In the genomic region with DNA sequence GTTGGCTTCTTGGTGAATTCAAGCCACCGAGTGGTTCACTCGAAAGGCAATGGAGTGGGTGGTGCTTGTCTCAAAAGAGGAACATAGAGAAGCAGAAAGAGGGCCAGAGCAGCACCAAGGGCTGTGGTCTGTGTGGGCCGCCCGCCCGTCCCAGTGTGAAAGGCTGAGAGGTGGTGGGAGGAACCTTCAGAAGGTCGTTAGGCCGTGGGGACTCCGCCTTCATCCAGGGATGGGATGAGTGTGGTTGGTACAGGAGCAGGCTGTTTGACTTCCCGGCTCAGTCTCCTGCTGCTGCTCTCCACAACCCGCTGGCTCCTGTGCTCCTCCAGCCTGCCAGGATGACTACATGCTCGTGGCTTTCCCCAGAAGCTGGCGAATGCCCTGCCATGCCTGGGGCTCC, we compare ENCODE assay signal across 17 mouse cellular contexts. TPM values are rescaled to one million over a fixed set of nuclear protein-coding genes. Genes with fewer than 3 reads are reported as not detected.
DNase-seq lines count a peak whose midpoint lies in the region; ATAC-seq and TF ChIP-seq lines count a peak whose summit lies in the region.
"Had no signal": no experiment of that assay in that cellular context is flagged by ENCODE, and none has a peak within 500 bp of the region (broad histone marks: within the 10 kb centered on the region; RNA-seq: fewer than 3 reads in every experiment).

No protein-coding gene starts in this region.

- H3K27ac ChIP-seq in liver, embryonic 15.5 days (replicated peaks): peak overlapping the region; percentile 55; the same call in 1 of the 2 replicates
- no peak overlapping the region for H3K27ac ChIP-seq in midbrain, embryonic 16.5 days (ENCODE audit: low read length)
- H3K27ac ChIP-seq: embryonic facial prominence, embryonic 13.5 days; forebrain, embryonic 15.5 days; midbrain, embryonic 12.5 days; neural tube, embryonic 13.5 days had no signal

- H3K4me2 ChIP-seq in liver, embryonic 15.5 days: no peak overlapping the region
- H3K4me2 ChIP-seq in midbrain, embryonic 16.5 days (ENCODE audit: low read length): no peak overlapping the region
- H3K4me2 ChIP-seq: embryonic facial prominence, embryonic 13.5 days; forebrain, embryonic 15.5 days; midbrain, embryonic 12.5 days; neural tube, embryonic 13.5 days had no signal

- H3K4me3 ChIP-seq in lung, adult 2 months (replicated peaks; ENCODE audit: extremely low read depth, low read depth, low read length): no peak overlapping the region
- no peak overlapping the region for H3K4me3 ChIP-seq in liver, embryonic 15.5 days (replicated peaks)
- no peak overlapping the region for H3K4me3 ChIP-seq in midbrain, embryonic 16.5 days (ENCODE audit: low read depth, low read length)
- H3K4me3 ChIP-seq: embryonic facial prominence, embryonic 13.5 days; forebrain, embryonic 15.5 days; midbrain, embryonic 12.5 days; neural tube, embryonic 13.5 days had no signal

- peaks cover 51% of the 10 kb centered on the region for H3K36me3 ChIP-seq in liver, embryonic 15.5 days (replicated peaks)
- H3K36me3 ChIP-seq in midbrain, embryonic 16.5 days (ENCODE audit: control insufficient read depth, insufficient read depth, low read length): no peaks in the 10 kb centered on the region

- no peak overlapping the region for H3K9ac ChIP-seq in liver, embryonic 15.5 days
- no peak overlapping the region for H3K9ac ChIP-seq in midbrain, embryonic 16.5 days (ENCODE audit: low read depth, low read length)
- H3K9ac ChIP-seq: embryonic facial prominence, embryonic 13.5 days; forebrain, embryonic 15.5 days; midbrain, embryonic 12.5 days; neural tube, embryonic 13.5 days had no signal

- H3K4me1 ChIP-seq in lung, adult 2 months (ENCODE audit: control insufficient read depth, insufficient read depth, low read length): no peaks in the 10 kb centered on the region
- H3K4me1 ChIP-seq in liver, embryonic 15.5 days (replicated peaks): peaks cover 27% of the 10 kb centered on the region
- H3K4me1 ChIP-seq in midbrain, embryonic 16.5 days (ENCODE audit: control insufficient read depth, insufficient read depth, low read length): no peaks in the 10 kb centered on the region
- H3K4me1 ChIP-seq: embryonic facial prominence, embryonic 13.5 days; forebrain, embryonic 15.5 days; midbrain, embryonic 12.5 days; neural tube, embryonic 13.5 days had no signal

- H3K27me3 ChIP-seq in liver, embryonic 15.5 days: no peaks in the 10 kb centered on the region
- no peaks in the 10 kb centered on the region for H3K27me3 ChIP-seq in midbrain, embryonic 16.5 days (ENCODE audit: control insufficient read depth, insufficient read depth, low read depth, low read length)
- H3K27me3 ChIP-seq: embryonic facial prominence, embryonic 13.5 days; forebrain, embryonic 15.5 days; midbrain, embryonic 12.5 days; neural tube, embryonic 13.5 days had no signal

- 75% methylated on average over 12 of the region's 12 CpGs for WGBS in lung, adult 2 months
- 52% methylated on average over 12 of the region's 12 CpGs for WGBS in liver, embryonic 15.5 days (ENCODE audit: insufficient replicate concordance)
- 82% methylated on average over 12 of the region's 12 CpGs for WGBS in midbrain, embryonic 16.5 days

- no peak for TF ChIP-seq POLR2A in lung, adult 2 months (IDR thresholded peaks at IDR 0.05; ENCODE audit: borderline replicate concordance, extremely low read depth, low read depth, low read length)

- no peak for TF ChIP-seq CTCF in lung, adult 2 months (IDR thresholded peaks at IDR 0.05; ENCODE audit: insufficient read depth, low read length)

- ATAC-seq in liver, embryonic 15.5 days (ENCODE audit: insufficient read depth): no peak; the same call in 1 of the 2 replicates
- ATAC-seq in megakaryocyte-erythroid progenitor cell, adult 5-6 weeks (replicated peaks; ENCODE audit: low FRiP score, low TSS enrichment, poor library complexity, severe bottlenecking): peak; percentile 37
- no peak for ATAC-seq in midbrain, embryonic 16.5 days
- ATAC-seq: CD4-positive, CD25-positive, alpha-beta regulatory T cell, adult 4 months; forebrain, embryonic 15.5 days had no signal

- H3K9me3 ChIP-seq in liver, embryonic 15.5 days (replicated peaks): no peaks in the 10 kb centered on the region
- H3K9me3 ChIP-seq in midbrain, embryonic 16.5 days (replicated peaks; ENCODE audit: control insufficient read depth, low read length, poor library complexity, severe bottlenecking): no peaks in the 10 kb centered on the region
- H3K9me3 ChIP-seq: embryonic facial prominence, embryonic 13.5 days; forebrain, embryonic 15.5 days; midbrain, embryonic 12.5 days; neural tube, embryonic 13.5 days had no signal

- DNase-seq in lung, adult 18-20 months: peak; percentile 34 to 38
- DNase-seq in lung, adult 2 months: no peak
- peak; percentile 64 for DNase-seq in ZHBTc4 (ENCODE audit: low read depth, low spot score)
- no peak for DNase-seq in ovary, postnatal 10 days (ENCODE audit: low spot score)
- DNase-seq in adrenal gland, postnatal 36 days: no peak
- DNase-seq: gastrocnemius, postnatal 25 days had no signal

RNA-seq across cellular contexts. Expression of a gene that starts 12.1 kb away (rescaled TPM):
- 5.1 and 6.1 TPM in 2 replicates for polyA plus RNA-seq in lung, adult 2 months (2012; rRNA removed)
- 1.9 and 2.0 TPM in 2 replicates for polyA plus RNA-seq in liver, embryonic 15.5 days (2015; fragmentation: Nextera tagmentation; extraction: Ambion mirVana)
- total RNA-seq in megakaryocyte-erythroid progenitor cell, adult 5-6 weeks (2014; fragmentation: Nextera tagmentation): not detected in 2 replicates
- total RNA-seq in megakaryocyte-erythroid progenitor cell, adult 5-6 weeks (2017): 0.34 TPM in 1 of 2 replicates, not detected in the other
- 0.80 and 1.6 TPM in 2 replicates for polyA plus RNA-seq in midbrain, embryonic 16.5 days (2015; fragmentation: Nextera tagmentation; extraction: Ambion mirVana)
- total RNA-seq in adrenal gland, postnatal 36 days (2021): 1 to 10 TPM; 1.4 to 9.6 TPM
- polyA plus RNA-seq: CD4-positive, CD25-positive, alpha-beta regulatory T cell, adult 4 months had no signal

RNA-seq across cellular contexts. Expression of a gene that starts 22.8 kb away (rescaled TPM):
- 0.38 and 0.49 TPM in 2 replicates for polyA plus RNA-seq in lung, adult 2 months (2012; rRNA removed)
- 14.3 and 14.6 TPM in 2 replicates for polyA plus RNA-seq in liver, embryonic 15.5 days (2015; fragmentation: Nextera tagmentation; extraction: Ambion mirVana)
- 17.2 and 20.8 TPM in 2 replicates for total RNA-seq in megakaryocyte-erythroid progenitor cell, adult 5-6 weeks (2014; fragmentation: Nextera tagmentation)
- total RNA-seq in megakaryocyte-erythroid progenitor cell, adult 5-6 weeks (2017): 14.8 and 18.4 TPM in 2 replicates
- polyA plus RNA-seq in midbrain, embryonic 16.5 days (2015; fragmentation: Nextera tagmentation; extraction: Ambion mirVana): 2.4 and 3.2 TPM in 2 replicates
- total RNA-seq in adrenal gland, postnatal 36 days (2021): 1 to 10 TPM in 1 of 2 experiments, under 1 TPM in 1; 0.95 to 1.6 TPM

RNA-seq across cellular contexts. Expression of a gene that starts 22.9 kb away (rescaled TPM):
- polyA plus RNA-seq in lung, adult 2 months (2012; rRNA removed): 3.8 and 6.8 TPM in 2 replicates
- polyA plus RNA-seq in liver, embryonic 15.5 days (2015; fragmentation: Nextera tagmentation; extraction: Ambion mirVana): 5.6 and 6.7 TPM in 2 replicates
- total RNA-seq in megakaryocyte-erythroid progenitor cell, adult 5-6 weeks (2014; fragmentation: Nextera tagmentation): 20.1 and 23.3 TPM in 2 replicates
- 23.3 and 33.6 TPM in 2 replicates for total RNA-seq in megakaryocyte-erythroid progenitor cell, adult 5-6 weeks (2017)
- polyA plus RNA-seq in midbrain, embryonic 16.5 days (2015; fragmentation: Nextera tagmentation; extraction: Ambion mirVana): 14.1 and 16.7 TPM in 2 replicates
- total RNA-seq in adrenal gland, postnatal 36 days (2021): 10 to 100 TPM; 13.0 to 20.0 TPM

RNA-seq across cellular contexts. Expression of a gene that starts 49.2 kb away (rescaled TPM):
- polyA plus RNA-seq in lung, adult 2 months (2012; rRNA removed): not detected in 2 replicates
- polyA plus RNA-seq in liver, embryonic 15.5 days (2015; fragmentation: Nextera tagmentation; extraction: Ambion mirVana): not detected in 2 replicates
- total RNA-seq in megakaryocyte-erythroid progenitor cell, adult 5-6 weeks (2014; fragmentation: Nextera tagmentation): not detected in 2 replicates
- not detected in 2 replicates for total RNA-seq in megakaryocyte-erythroid progenitor cell, adult 5-6 weeks (2017)
- not detected in 2 replicates for polyA plus RNA-seq in midbrain, embryonic 16.5 days (2015; fragmentation: Nextera tagmentation; extraction: Ambion mirVana)
- total RNA-seq in adrenal gland, postnatal 36 days (2021): not detected
- total RNA-seq: gastrocnemius, postnatal 25 days; heart, postnatal 10 days; left cerebral cortex, postnatal 4 days had no signal
- polyA plus RNA-seq: CD4-positive, CD25-positive, alpha-beta regulatory T cell, adult 4 months; embryonic facial prominence, embryonic 13.5 days; forebrain, embryonic 15.5 days; midbrain, embryonic 12.5 days; neural tube, embryonic 13.5 days; stomach, embryonic 16.5 days had no signal

RNA-seq across cellular contexts. Expression of a gene that starts 59.6 kb away (rescaled TPM):
- 19.9 and 26.1 TPM in 2 replicates for polyA plus RNA-seq in lung, adult 2 months (2012; rRNA removed)
- 2.5 and 3.4 TPM in 2 replicates for polyA plus RNA-seq in liver, embryonic 15.5 days (2015; fragmentation: Nextera tagmentation; extraction: Ambion mirVana)
- total RNA-seq in megakaryocyte-erythroid progenitor cell, adult 5-6 weeks (2014; fragmentation: Nextera tagmentation): 28.5 and 30.6 TPM in 2 replicates
- total RNA-seq in megakaryocyte-erythroid progenitor cell, adult 5-6 weeks (2017): 28.2 and 30.3 TPM in 2 replicates
- polyA plus RNA-seq in midbrain, embryonic 16.5 days (2015; fragmentation: Nextera tagmentation; extraction: Ambion mirVana): 7.8 and 7.9 TPM in 2 replicates
- total RNA-seq in adrenal gland, postnatal 36 days (2021): 10 to 100 TPM; 15.5 to 16.7 TPM

Comparison
In these comparisons a context has a peak if more than half of its experiments do, and no peak if none do; other contexts are left out.
1. DNase-seq: peak in lung, adult 18-20 months (2 of 2) and ZHBTc4 (single experiment); none in lung, adult 2 months (single experiment), ovary, postnatal 10 days (single experiment) and adrenal gland, postnatal 36 days (0 of 2).